Comparison of ENCODE assay signal across 8 mouse cellular contexts in genomic region chr11:6411684-6412083, GRCm38 (mm10). TPM values are rescaled to one million over a fixed set of nuclear protein-coding genes. Genes with fewer than 3 reads are reported as not detected.
DNase-seq lines count a peak whose midpoint lies in the region; ATAC-seq and TF ChIP-seq lines count a peak whose summit lies in the region.

No protein-coding gene starts in this region.

- no peak overlapping the region for H3K27ac ChIP-seq in hindbrain, embryonic 10.5 days
- no peak overlapping the region for H3K27ac ChIP-seq in hindbrain, embryonic 13.5 days
- 0 out of 2 replicates have a peak overlapping the region, but pooled peaks have one; percentile 5 for H3K27ac ChIP-seq in heart, postnatal 0 days (ENCODE audit: low read depth)

- peaks cover 19% of the 10 kb centered on the region for H3K4me1 ChIP-seq in hindbrain, embryonic 10.5 days (replicated peaks)
- H3K4me1 ChIP-seq in hindbrain, embryonic 13.5 days (replicated peaks), result peaks cover 8% of the 10 kb centered on the region
- peaks cover 7% of the 10 kb centered on the region for H3K4me1 ChIP-seq in heart, postnatal 0 days (ENCODE audit: control insufficient read depth, insufficient read depth)

- no peak overlapping the region for H3K4me3 ChIP-seq in hindbrain, embryonic 10.5 days
- H3K4me3 ChIP-seq in hindbrain, embryonic 13.5 days, result no peak overlapping the region
- no peak overlapping the region for H3K4me3 ChIP-seq in heart, postnatal 0 days (ENCODE audit: low read depth, low read length)

- TF ChIP-seq CTCF in heart, postnatal 0 days (IDR thresholded peaks at IDR 0.05; ENCODE audit: low read depth), result peak; percentile 86

- DNase-seq in hindbrain, embryonic 10.5 days (ENCODE audit: low spot score), result peak; percentile 84
- DNase-seq in NIH3T3 (ENCODE audit: low read depth), result peak; percentile 89
- peak; percentile 90 to 94 for DNase-seq in cerebellum, postnatal 25 days
- peak; percentile 62 for DNase-seq in heart, postnatal 0 days (ENCODE audit: low spot score)
- peak; percentile 85 to 87 for DNase-seq in left cerebral cortex, postnatal 14 days (ENCODE audit: low spot score in 2 of 2)
- DNase-seq in ovary, adult 18-20 months (ENCODE audit: low spot score), result peak; percentile 47
- peak; percentile 67 to 82 for DNase-seq in thymus, postnatal 10 days (ENCODE audit: low spot score in 2 of 2)

- no peak for ATAC-seq in hindbrain, embryonic 13.5 days (ENCODE audit: low FRiP score)
- ATAC-seq in heart, postnatal 0 days (ENCODE audit: insufficient read depth, low read depth), result no peak

- no peak for TF ChIP-seq EP300 in heart, postnatal 0 days (IDR thresholded peaks at IDR 0.05; ENCODE audit: low read depth)

- H3K9me3 ChIP-seq in hindbrain, embryonic 10.5 days, result no peaks in the 10 kb centered on the region
- no peaks in the 10 kb centered on the region for H3K9me3 ChIP-seq in hindbrain, embryonic 13.5 days
- H3K9me3 ChIP-seq in heart, postnatal 0 days (replicated peaks; ENCODE audit: control insufficient read depth, low read length), result no peaks in the 10 kb centered on the region

- intact Hi-C loops in left cerebral cortex, postnatal 14 days (cut with DNase I), result no loop called here

- 12% methylated on average over 5 of the region's 5 CpGs for WGBS in hindbrain, embryonic 10.5 days
- WGBS in hindbrain, embryonic 13.5 days, result 6% methylated on average over 5 of the region's 5 CpGs
- 6% methylated on average over 5 of the region's 5 CpGs for WGBS in heart, postnatal 0 days

- H3K27me3 ChIP-seq in hindbrain, embryonic 10.5 days (ENCODE audit: insufficient read depth, poor library complexity, severe bottlenecking), result no peaks in the 10 kb centered on the region
- H3K27me3 ChIP-seq in hindbrain, embryonic 13.5 days, result no peaks in the 10 kb centered on the region
- H3K27me3 ChIP-seq in heart, postnatal 0 days (ENCODE audit: control insufficient read depth, insufficient read depth, low read length), result no peaks in the 10 kb centered on the region

- peaks cover 4% of the 10 kb centered on the region for H3K36me3 ChIP-seq in hindbrain, embryonic 10.5 days
- H3K36me3 ChIP-seq in hindbrain, embryonic 13.5 days, result peaks cover under 1% of the 10 kb centered on the region; the same call in 1 of the 2 replicates
- no peaks in the 10 kb centered on the region for H3K36me3 ChIP-seq in heart, postnatal 0 days (replicated peaks; ENCODE audit: control insufficient read depth, insufficient read depth, low read length)

- H3K4me2 ChIP-seq in hindbrain, embryonic 13.5 days, result no peak overlapping the region
- H3K4me2 ChIP-seq in heart, postnatal 0 days (ENCODE audit: low read depth, low read length), result no peak overlapping the region

- H3K9ac ChIP-seq in hindbrain, embryonic 13.5 days, result no peak overlapping the region
- H3K9ac ChIP-seq in heart, postnatal 0 days (replicated peaks; ENCODE audit: low read depth, low read length), result no peak overlapping the region

RNA-seq across cellular contexts. Expression of gene Ppia, which starts 3.6 kb away (rescaled TPM):
- 5,657 and 6,044 TPM in 2 replicates for polyA plus RNA-seq in hindbrain, embryonic 10.5 days (2016; fragmentation: Nextera tagmentation; extraction: Ambion mirVana)
- 3,979 and 4,017 TPM in 2 replicates for polyA plus RNA-seq in hindbrain, embryonic 13.5 days (2015; fragmentation: Nextera tagmentation; extraction: Ambion mirVana)
- total RNA-seq in heart, postnatal 0 days (2014; rRNA removed; ENCODE audit: low replicate concordance), result 2,268 and 2,353 TPM in 2 replicates
- polyA plus RNA-seq in heart, postnatal 0 days (2015; fragmentation: Nextera tagmentation; extraction: Ambion mirVana), result 3,654 and 3,756 TPM in 2 replicates
- total RNA-seq in left cerebral cortex, postnatal 14 days (2021), result 1,000 to 10,000 TPM; 2,019 to 2,143 TPM

RNA-seq across cellular contexts. Expression of gene Zmiz2, which starts 22.8 kb away (rescaled TPM):
- 15.6 and 19.0 TPM in 2 replicates for polyA plus RNA-seq in hindbrain, embryonic 10.5 days (2016; fragmentation: Nextera tagmentation; extraction: Ambion mirVana)
- 29.2 and 31.9 TPM in 2 replicates for polyA plus RNA-seq in hindbrain, embryonic 13.5 days (2015; fragmentation: Nextera tagmentation; extraction: Ambion mirVana)
- 42.3 and 45.4 TPM in 2 replicates for total RNA-seq in heart, postnatal 0 days (2014; rRNA removed; ENCODE audit: low replicate concordance)
- 6.9 and 7.0 TPM in 2 replicates for polyA plus RNA-seq in heart, postnatal 0 days (2015; fragmentation: Nextera tagmentation; extraction: Ambion mirVana)
- total RNA-seq in left cerebral cortex, postnatal 14 days (2021), result 100 to 1,000 TPM; 202 to 213 TPM

RNA-seq across cellular contexts. Expression of gene H2afv, which starts 32.6 kb away (rescaled TPM):
- polyA plus RNA-seq in hindbrain, embryonic 10.5 days (2016; fragmentation: Nextera tagmentation; extraction: Ambion mirVana), result 881 and 962 TPM in 2 replicates
- polyA plus RNA-seq in hindbrain, embryonic 13.5 days (2015; fragmentation: Nextera tagmentation; extraction: Ambion mirVana), result 381 and 387 TPM in 2 replicates
- total RNA-seq in heart, postnatal 0 days (2014; rRNA removed; ENCODE audit: low replicate concordance), result 106 and 157 TPM in 2 replicates
- polyA plus RNA-seq in heart, postnatal 0 days (2015; fragmentation: Nextera tagmentation; extraction: Ambion mirVana), result 213 and 232 TPM in 2 replicates
- total RNA-seq in left cerebral cortex, postnatal 14 days (2021), result 10 to 100 TPM; 29.5 to 34.4 TPM
